Mouse (Mus musculus): Measurements from ENCODE around the gene Cfap43.

Cfap43 gene

GRCm38 (mm10) chr19:47795009-47795728, 123.9 kb downstream of the Cfap43 start:
- DNase-seq (ENCODE audit: low read depth, low spot score): peak; percentile 61

DNA sequence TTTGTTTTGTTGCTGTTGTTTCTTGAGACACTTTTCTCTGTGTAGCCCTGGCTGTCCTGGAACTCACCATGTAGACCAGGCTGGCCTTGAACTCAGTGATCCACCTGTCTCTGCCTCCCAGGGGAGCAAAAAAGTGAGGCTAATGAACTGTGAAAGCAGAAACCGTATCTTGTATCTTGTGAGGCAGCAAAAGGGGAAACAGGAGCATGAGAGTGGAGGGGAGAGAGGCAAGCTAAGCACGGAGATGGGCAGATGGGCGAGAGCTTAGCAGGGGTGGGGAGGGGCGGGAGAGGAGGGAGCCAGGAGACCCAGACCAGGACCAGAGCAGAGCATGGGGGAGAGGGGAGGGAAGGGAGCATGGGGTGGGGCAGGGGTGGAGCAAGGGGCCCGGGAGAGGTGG, 124.8 kb downstream of the Cfap43 start:
- DNase-seq (ENCODE audit: low read depth, low spot score): no peak

- no peak for DNase-seq (ENCODE audit: low read depth, low spot score)
These were observed 128.6 kb downstream of the Cfap43 start for GRCm38 (mm10) chr19:47790316-47791020.

GRCm38 (mm10) chr19:47783898-47784297, 135.2 kb downstream of the Cfap43 start:
- no peak for DNase-seq (ENCODE audit: low read depth, low spot score)

GRCm38 (mm10) chr19:47780972-47781371, 138.1 kb downstream of the Cfap43 start:
- DNase-seq (ENCODE audit: low read depth, low spot score): no peak

- DNase-seq (ENCODE audit: low read depth, low spot score): no peak
These were observed 138.9 kb downstream of the Cfap43 start for GRCm38 (mm10) chr19:47780145-47780544.

GRCm38 (mm10) chr19:47777847-47778246, 141.2 kb downstream of the Cfap43 start:
- DNase-seq (ENCODE audit: low read depth, low spot score): no peak

DNA sequence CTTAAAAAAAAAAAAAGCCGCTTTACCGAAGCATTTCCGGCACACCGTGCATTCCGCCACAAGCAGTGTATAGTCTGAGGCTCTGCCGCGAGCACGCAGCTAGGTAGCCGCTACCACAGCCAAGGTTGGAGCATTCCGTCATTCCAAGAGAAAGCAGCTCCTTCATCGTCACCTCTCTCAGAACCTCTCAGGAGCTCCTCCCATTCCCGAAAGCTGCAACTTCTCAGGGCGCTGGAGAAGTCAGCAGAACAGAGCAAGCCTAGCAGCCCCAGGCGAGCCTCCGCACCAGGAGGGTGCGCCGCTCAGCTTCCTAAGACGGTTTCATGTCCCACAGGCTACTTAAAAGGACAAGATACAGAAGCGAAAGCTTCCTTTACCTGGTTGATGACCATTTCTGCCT, 163.5 kb downstream of the Cfap43 start:
- no peak for DNase-seq (ENCODE audit: low read depth, low spot score)

DNA sequence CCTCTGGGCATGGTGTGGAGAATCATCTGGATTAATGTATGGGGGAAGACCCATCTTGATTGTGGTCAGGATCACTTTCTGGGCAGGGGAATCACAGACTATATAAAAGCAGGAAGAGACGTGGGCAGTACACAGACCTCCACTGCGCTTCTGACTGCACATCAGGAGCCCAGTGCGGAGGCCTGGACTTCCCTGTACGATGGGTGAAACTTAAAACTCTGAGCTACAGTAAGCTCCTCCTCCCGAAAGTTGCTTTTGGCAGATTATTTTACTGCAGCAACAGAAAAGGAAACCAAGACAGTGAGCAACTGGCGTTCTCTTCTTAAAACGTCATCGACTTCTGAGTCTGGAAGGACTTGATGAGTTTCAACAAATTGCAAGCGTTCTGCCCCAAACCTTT, 164.2 kb downstream of the Cfap43 start:
- no peak for DNase-seq (ENCODE audit: low read depth, low spot score)

GRCm38 (mm10) chr19:47753921-47754320, 165.2 kb downstream of the Cfap43 start:
- no peak for DNase-seq (ENCODE audit: low read depth, low spot score)

DNA sequence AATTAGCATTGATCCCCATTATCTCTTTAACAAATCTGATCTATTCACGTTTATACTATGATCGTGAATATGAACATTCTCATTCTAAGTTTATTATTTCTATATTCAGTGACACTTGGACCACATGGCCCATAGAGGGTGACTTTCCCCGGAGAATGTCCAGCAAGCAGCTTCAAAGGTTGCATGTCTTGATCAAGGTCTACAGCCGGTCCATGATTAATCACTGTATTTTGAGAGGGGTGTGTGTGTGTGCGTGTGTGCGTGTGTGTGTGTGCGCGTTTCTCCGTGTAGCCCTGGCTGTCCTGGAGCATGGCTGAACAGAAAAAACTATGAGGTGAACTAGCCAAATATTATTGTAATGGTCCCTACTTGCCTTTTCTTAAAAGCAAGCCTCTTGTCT, 166.6 kb downstream of the Cfap43 start:
- no peak for DNase-seq (ENCODE audit: low read depth, low spot score)

DNA sequence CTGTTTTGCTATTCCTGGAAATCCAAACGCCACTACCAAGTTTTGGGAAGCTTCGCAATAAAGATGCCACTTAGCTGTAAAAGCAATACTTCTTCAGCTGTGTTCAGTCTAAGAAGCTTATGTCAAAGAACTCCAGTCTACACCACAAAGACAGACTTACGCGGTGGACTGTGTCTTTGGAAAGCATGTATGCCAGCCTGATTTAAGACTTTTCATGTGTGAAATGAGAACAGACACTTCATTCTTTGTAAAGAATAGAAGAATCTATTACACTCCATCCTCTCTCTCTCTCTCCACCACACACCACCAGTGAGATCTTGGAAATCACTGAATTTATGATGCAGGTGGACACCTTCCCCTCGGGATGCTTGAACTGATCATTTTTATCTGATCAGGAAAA, 168.7 kb downstream of the Cfap43 start:
- no peak for DNase-seq (ENCODE audit: low read depth, low spot score)

DNA sequence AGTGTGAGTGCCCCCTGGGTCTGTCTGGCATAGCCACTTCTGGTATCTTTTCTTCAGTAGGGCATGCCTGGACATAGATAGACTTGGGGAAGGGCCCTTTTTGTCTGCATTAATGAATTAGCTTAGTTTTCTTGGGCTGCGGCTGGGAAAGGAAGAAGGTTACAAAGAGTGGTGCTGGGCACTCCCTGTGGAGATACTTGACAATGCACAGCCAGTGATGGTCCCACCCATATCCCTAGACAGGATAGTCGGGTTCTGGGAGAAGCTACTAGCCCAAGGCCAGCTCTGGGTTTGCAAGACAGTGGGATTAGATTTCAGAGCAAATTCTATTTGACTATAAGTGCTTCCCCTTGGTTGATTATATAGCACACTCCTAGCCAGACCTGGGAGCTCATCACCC, 170.1 kb downstream of the Cfap43 start:
- no peak for DNase-seq (ENCODE audit: low read depth, low spot score)

DNA sequence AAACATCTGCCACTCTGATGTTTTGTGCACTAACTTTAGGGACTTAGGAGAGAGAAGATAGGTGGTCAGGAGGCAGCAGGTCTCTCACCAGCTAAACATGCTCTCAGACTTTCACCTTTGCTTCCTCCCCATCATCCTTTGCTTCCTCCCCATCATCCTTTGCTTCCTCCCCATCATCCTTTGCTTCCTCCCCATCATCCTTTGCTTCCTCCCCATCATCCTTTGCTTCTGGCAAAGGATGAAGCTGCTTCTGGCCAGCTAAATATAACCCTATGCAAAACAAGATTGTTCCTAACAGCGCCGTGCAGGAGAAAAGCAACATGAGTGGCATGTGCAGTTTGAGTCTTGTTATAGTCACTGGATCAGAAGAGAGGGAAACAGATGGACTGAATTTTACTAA, 172.0 kb downstream of the Cfap43 start:
- DNase-seq (ENCODE audit: low read depth, low spot score): no peak

- peak; percentile 61 for DNase-seq (ENCODE audit: low read depth, low spot score)
These were observed 187.2 kb downstream of the Cfap43 start for GRCm38 (mm10) chr19:47731931-47732330.

- DNase-seq (ENCODE audit: low read depth, low spot score): peak; percentile 97
These were observed 187.8 kb downstream of the Cfap43 start, which contains the start of gene Sfr1 for GRCm38 (mm10) chr19:47731071-47731881. Gene Sfr1 (plus strand): TSS chr19:47731682.

- peak; percentile 77 for DNase-seq (ENCODE audit: low read depth, low spot score)
These were observed 188.4 kb downstream of the Cfap43 start for GRCm38 (mm10) chr19:47730691-47731070.

GRCm38 (mm10) chr19:47725643-47726140, 193.4 kb downstream of the Cfap43 start:
- DNase-seq (ENCODE audit: low read depth, low spot score): no peak

GRCm38 (mm10) chr19:47724903-47725302, 194.2 kb downstream of the Cfap43 start:
- DNase-seq (ENCODE audit: low read depth, low spot score): no peak

DNA sequence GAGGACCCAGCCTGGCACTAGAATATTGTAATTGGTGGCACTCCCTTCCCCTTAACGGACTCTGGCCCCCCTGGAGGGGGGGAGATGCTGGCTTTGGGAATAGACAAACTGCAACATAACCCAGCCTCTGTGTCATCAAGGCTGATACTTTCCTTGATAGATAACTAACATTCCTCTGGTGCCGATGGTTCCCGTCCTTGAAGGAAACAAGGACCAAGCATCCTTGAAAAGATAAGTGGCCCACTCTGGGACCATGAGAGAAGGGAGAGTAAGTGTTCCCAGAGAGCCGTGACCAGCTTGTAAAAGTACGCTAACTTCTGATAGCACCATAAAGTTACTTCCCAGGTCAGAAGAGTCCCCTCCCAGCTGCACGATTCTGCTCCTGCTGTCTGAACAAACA, 196.6 kb downstream of the Cfap43 start:
- no peak for DNase-seq (ENCODE audit: low read depth, low spot score)

DNA sequence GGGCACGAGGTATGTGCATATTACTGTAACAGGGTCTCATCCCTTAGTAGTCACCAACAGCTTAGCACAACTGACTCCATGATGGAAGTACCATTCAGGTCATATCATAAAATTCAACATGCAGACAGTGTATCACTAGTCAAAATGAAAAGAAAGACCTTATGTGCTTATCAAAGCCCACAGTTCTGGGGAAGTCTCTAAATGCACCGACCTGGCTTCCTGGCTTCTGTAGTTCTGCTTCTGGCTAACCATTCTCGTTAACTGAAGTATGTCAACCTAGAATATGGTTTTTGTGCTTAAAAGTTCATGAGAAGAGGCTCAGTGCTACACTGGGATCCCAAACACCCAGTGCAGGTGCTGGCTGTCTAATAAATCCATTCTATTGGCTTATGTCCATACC, 199.9 kb downstream of the Cfap43 start:
- no peak for DNase-seq (ENCODE audit: low read depth, low spot score)

GRCm38 (mm10) chr19:47716144-47716543, 202.9 kb downstream of the Cfap43 start:
- DNase-seq (ENCODE audit: low read depth, low spot score): no peak
